Mouse (Mus musculus) adipocyte (in vitro differentiated cells): Measurements from ENCODE around the gene Dgkg.
A peak's percentile ranks its signal among the peaks of the same experiment; 100 is the strongest.

Experiments
- DNase-seq: peaks from one replicate; pipeline ENCODE4 v3.0.0-alpha.2; 2016; ENCODE audit warnings: low spot score

Gene Dgkg

DNA sequence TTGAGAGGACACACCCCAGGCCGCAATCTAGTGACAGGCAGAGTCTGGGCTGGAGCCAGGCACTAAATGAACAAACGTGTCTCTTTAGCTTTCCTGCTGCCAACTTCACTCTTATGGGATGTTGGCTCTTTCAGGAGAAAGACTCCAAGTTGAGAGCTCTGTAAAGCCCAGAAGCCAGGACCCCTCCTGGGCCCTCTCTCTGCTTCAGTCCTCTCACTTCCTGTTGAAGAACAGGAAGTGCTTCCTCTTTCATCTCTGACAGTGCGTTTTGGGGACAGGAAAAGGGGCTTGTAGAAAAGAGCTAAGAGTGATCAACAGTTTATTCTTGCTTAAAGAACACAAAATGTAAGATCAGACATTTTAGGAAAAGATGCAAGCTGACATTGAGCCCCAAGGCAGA is 159.0 kb downstream of the Dgkg start:
- no peak for DNase-seq

DNA sequence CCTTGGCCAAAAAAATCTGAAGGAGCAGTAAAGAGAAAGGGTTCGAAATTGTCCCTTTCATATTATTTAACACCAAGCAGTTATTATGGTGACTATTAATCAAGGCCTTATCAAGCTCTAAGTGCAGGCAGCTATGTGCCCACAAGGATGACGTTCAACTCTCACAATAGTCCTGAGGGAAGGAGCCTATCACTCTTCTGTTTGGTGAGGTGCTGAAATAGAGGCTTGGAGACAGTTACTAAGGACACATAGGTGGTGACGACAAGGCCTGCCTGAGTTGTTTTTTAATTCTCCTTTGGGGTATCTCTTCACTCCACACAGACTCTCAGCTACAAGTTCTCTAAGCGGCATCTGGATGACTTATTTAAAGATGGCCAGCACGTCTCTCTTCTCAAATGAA is 161.8 kb downstream of the Dgkg start:
- DNase-seq = no peak

DNA sequence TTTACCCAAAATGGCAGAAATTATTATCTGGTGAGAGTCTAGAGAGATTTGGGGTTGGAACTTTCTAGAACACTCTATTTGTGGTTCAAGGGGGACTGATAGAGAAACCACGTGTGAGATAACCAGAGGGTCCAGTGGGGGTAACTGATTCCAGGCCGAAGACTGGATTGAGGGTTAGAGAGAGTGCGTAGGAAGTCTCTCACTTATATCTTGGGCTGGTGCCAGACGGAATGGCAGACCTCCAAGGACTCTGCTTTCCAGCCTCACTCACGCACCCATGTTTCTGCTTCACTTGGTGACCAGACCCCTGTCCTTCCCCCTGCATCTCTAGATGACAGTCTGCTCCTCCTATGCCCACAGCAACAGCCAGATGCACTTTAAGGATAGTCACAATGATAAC is 162.2 kb downstream of the Dgkg start:
- no peak for DNase-seq

DNA sequence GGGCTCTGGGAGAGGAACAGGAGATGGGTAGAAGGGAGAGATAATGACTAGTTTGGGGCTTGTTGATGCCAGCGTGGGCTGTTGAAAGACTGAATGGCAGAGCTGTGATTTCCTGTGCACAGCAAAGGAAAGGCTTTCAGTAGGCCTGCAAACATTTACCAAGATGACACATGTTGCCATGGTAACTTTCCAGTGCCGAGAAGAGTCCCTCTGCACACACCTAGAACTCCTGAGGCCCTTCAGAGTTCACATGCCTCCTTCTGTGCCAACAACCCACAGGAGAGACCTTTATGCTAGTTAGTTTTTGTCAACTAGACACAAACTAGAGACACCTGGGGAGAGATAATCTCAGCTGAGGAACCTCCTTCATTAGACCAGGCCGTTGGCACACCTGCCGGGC is 163.6 kb downstream of the Dgkg start:
- DNase-seq = no peak

DNA sequence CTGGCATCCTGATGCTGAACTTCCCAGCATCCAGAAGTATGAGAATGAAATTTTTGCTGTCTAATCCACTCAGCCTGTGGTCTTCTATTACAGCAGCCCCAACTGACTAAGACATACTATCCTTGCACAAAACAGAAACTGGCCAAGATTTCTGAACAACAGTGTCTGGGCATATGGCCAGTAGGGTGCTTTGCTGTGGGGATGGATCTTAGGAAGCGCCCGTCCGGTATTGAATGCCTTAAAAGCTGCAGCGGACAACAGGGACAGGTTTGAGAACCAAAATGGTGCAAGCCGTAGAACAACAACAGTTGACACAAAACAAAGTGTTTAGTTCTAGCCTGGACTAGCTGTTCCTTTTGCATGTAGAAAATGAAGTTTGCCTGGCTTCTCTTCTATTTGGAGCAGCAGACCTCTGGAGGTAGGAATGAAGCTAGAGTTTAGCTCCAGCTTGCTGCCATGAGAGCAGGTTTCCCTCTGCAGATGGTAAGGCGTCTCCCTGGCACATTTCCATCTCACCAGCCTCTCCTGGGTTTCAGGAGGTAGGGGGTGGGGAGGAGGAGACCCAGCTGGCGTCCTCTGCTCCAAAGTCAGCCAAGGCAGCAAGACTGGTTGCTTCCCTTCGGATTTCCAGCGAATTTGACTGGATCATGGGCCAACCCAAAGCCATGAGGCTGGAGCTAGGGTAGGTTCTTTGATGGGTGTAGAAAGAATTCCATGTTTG is 165.4 kb downstream of the Dgkg start:
- no peak for DNase-seq

DNA sequence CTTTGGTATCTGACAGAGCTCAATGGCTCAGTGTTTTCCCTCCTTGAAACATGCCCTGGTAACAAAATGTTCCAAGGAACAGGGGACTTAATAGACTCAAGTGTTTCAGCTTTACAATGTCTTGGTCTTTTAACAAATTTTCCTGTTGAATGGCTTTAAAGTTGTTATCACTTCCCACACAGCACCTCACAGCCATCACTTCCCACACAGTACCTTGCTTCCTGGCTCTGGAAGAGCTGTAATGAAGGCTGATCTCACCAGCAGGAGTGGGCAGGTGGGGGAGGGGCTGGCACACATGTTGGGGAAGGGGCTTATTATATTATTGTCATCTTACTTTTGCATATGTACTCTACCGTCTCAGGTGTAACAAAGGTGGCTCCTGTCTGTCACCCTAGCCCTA is 173.1 kb downstream of the Dgkg start:
- DNase-seq = no peak

DNA sequence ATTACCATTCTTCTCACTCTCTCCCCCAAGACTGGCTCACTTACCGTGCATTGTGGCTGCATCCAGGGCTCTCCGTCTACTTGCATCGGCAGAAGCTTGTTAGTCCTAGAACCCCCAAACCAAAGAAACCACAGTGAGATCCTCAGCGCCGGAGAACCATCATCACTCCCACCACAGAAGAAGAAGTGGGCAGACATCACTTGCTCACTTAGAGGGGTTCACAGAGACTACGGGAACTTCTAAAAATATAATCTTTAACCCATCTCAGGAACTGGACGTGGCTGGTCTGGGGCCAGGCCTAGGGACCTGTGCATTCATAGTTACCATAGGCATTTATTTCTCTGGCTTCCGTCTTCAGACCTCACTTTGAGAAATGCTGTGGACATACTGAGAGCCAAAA is 177.7 kb downstream of the Dgkg start:
- no peak for DNase-seq

DNA sequence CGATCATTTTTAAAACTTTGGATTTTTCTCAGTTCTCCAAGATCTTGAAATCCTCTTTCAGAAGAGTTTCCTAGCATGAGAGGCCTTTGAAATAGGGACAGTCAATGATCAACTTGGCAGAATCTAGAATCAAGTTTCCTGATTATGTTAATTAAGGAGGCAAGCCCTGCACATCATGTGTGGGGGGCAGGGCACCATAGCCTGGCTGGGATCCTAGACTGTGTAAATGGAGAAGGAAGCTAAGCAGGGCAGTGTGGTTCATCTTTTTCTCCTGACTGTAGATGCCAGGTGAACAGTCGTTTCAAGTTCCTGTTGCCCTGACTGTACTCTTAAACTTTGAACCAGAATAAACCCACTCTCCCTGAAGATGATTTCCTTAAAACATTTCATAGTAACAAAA is 185.3 kb downstream of the Dgkg start:
- no peak for DNase-seq

DNA sequence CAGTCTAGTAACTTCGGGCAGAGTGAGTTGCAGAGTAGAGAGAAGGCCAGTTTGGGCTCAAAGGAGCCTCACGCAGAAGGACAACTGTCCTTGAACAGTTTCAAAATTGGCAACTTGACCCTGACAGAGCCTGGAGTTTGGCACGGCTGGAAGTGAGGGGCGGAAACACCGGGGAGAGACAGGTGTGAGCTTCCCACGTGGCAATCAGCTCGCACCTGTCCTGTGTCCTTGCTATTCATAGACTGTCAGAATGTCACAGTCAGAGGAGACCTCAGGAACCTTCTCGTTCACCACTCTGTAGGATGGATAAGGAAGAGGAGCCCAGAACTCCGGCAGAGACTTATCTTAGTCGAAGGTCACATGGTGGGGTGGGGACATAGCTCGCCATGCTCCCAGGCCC is 187.6 kb downstream of the Dgkg start:
- DNase-seq = no peak

DNA sequence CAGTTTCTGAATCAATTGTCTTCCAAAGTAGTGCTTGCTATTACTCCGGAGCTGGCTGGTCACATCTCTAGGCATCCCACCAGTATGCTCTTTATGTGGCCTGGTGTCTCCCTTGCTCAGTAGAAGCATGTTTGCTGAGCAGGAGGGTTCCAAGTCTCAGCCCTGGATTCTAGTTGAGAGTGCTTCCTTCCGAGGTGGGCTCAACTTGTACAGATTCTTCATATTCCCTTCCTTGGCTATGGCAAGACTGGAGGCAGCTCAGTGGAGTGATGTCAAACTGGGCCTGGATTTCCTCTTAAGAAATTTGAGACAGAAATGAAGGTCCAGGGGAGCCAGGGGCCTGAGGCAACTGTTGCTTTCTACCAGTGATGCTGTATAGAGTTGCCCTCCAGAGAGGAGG is 189.9 kb downstream of the Dgkg start:
- no peak for DNase-seq

DNA sequence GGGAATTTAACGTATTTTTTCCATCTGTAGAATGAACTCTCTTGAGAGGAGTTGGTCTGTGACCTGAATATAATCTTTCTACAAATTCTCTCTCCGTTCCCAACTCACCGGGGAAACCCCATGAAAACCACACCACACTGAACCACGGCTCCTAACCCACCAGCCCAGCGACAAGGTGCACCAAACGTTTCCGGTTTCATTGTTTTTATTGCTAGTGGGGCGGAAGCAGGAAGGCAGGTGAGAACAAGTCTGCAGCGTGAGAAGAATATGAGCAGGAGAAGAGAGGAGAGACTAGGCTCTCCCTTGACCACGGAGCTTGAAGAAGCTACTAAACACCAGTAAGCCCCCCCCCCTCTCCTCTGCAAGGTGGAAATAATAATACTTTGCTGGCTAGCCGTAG is 190.6 kb downstream of the Dgkg start:
- no peak for DNase-seq

DNA sequence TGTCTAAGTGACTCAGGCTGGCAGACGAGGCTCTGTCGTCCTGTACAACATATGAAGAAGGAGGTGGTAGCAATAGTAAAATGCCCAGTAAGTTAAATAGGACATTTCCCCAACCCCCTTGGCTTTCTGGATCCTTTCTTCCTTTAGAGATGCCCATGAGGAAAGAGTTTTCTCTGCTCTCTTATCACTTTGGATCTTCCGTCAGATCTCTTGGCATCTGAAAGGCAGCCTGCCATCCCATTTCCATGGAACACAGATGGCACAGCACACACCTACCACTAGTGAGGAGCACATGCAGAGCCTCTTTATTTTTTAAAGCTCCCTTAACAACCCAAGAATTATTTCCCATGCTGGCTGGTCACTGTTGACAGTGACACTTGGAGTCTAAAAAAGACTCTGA is 194.8 kb downstream of the Dgkg start:
- DNase-seq = no peak

DNA sequence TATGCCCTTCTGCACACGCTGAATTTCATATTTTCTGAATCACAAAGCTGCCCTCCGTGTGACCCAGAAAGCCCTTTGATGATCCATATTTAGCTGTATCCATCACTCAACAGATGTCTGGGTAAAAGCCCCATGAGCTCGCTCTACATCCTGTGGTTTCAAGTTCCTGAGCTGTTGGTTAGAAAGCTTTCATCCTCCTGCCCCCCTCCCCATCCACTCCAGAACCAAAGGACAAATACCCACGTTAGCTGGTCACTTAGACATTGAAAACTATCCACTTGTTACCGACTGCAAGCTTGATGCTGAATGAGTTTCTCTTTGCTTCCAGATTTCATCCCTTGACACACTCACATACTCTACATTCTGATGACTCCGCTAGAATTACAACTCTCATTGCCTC is 195.3 kb downstream of the Dgkg start:
- no peak for DNase-seq

DNA sequence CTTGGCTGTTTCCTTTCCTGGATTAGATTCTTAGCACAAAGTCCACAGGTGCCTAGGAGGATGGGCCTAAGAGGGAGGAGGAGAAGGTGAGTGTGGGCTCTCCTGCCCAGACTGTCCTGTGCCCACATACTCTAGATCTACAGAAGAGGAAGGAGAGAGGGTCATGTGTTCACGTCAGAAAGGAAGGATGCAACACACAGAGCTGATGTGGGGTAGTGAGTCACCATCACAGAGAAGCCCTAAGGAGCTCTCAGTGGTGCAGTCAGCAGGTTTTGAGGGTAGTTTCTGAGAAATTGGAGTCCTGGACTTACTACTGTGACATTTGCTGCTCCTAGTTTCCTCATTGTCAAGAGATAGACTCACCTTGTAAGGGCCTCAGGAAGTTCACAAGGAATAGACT is 196.1 kb downstream of the Dgkg start:
- no peak for DNase-seq

DNA sequence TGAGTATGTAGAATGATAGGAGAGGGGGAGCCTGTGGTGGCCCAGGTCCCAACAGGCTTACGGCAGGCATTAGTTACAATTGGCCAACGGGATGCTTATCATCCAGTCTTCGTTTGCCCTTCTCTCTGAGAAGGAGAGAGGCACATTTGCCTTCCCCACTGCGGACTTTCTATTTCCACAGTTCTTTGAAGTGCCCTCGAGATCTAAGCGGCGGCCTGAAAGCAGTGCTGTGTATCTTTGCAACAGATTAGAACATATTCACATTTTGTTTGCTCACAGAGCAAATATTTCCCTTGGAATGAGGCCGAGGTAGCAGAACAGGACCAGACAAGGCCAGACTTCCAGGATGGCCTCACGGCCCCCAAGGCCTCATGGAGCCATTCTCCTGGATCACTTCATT is 204.9 kb downstream of the Dgkg start:
- no peak for DNase-seq

DNA sequence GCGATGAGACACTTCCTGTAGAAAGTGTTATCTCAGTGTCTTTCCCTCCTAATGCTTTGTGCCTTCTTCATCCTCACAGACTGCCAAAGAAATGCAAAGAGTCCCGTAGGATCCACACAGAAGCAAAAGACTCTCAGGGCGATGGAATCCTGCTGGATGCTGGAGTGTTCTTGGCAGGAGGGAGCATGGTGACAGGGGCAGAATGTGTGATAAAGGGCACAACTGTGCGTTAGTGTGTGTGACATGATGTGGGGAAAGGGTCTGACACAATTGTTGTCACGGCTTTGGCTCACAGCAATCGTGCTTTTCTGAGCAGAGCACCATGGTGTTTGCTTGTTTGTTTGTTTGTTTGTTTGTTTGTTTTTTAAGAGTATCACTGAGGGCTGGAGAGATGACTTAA is 208.9 kb downstream of the Dgkg start:
- no peak for DNase-seq

DNA sequence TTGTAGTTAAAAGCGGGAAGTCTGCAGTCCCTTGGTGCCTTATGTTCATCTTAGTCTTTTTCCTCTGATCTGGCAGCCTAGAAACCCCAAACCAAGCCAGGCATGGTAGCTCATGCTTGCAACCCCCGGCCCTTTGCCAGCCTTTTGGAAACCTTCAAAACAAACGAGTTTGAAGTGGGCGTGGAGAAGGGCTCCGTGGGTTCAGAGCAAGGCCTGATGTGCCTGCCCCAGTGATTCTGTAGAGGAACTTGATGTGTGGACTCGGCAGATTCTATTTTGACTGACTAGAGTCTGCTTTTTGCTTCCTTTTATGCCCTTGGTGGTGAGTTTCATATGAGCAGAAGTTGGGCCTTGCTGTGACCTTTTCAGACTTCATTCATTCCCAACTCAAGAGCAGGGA is 212.2 kb downstream of the Dgkg start:
- no peak for DNase-seq

DNA sequence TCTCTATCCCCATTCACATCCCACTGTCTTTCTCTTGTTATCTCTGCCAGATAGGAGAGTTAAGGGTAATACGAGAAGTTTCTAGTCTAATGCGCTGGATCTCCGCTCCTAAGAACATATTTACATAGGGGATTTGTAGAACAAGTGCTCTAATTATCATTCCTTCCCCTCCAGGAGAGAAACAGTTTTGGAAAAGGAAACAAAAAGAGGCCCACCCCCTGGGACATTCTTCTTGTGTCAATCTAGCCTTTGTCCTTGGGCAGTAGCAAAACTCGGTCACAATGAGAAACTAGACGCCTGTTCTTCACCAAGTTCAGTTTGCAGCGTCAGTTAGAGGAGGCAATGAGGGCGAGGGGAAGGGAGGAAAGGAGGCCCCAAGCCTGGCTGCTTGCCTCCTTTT is 214.8 kb downstream of the Dgkg start:
- no peak for DNase-seq

DNA sequence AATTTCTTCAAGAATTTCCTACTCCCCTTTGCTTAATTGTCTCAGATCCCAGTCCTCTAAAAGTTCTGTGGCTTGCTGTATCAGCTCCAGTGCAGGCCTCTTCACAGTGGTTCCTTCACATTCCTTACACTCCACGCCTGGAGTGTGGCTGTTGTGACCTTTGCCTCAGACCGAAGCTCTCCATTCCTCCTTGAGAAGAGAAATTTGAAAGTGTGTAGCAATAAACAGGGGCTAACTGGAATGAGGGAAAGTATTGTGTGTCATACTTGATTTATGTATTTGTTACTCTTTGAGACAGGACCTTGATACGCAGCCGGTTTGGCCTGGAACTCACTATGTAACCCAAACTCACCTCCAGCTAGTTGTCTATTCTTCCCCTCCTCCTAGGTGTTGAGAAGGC is 215.7 kb downstream of the Dgkg start:
- DNase-seq = no peak

DNA sequence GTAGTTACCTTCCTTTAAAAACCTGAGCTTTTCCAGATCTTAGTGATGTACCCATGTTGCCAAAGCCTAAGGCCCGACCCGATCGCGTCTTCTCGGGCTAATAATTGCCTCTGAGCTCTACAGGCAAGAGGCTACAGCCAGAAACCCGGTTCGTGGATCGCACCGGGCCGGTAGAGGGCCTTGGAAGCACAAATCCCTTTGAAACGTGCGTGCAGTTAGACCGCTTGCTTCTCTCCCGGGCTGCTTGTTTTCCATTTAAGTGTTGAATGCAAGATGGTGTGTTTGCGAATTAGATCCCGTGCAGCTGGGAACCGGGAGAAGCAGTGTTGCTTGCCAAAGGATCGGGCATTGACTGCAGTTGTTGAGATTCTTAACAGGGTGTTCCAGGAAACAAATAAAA is 216.8 kb downstream of the Dgkg start:
- no peak for DNase-seq

DNA sequence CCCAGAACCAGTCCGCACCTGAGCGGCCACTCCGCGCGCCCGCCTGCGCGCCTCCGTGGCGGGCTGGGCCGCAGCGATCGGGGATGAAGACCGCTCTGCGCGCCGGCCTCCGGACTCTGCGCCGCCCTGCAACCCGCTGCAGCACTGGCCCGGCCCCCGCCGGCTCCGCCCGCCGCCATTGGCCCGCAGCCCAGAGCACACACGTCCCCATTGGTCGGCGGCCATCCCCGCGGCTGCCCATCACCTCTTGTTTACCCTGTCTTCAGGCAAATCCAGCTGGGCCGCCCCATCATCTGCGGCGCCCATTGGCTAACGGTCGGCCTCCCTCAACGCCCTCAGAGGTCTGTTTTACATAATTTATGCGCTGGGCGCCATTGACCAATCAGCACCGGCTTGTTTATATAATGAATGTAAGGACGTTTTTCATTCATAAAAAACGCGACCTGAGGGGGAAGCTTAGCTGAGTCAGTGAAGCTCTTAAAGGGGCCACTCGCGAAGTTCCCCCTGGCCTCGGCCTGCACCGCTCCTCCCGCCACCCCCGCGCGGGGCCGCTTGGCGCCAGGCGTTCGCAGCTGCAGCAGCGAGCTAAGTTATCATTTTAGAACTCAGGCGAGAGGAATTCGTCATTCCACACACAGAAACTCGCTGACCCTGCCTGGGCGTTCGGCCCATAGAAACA is 217.4 kb downstream of the Dgkg start, which contains the start of gene Etv5:
TSS of gene Etv5 (minus strand) at position 221 of the 679 bp plus-strand sequence.
- DNase-seq = peak; percentile 99

DNA sequence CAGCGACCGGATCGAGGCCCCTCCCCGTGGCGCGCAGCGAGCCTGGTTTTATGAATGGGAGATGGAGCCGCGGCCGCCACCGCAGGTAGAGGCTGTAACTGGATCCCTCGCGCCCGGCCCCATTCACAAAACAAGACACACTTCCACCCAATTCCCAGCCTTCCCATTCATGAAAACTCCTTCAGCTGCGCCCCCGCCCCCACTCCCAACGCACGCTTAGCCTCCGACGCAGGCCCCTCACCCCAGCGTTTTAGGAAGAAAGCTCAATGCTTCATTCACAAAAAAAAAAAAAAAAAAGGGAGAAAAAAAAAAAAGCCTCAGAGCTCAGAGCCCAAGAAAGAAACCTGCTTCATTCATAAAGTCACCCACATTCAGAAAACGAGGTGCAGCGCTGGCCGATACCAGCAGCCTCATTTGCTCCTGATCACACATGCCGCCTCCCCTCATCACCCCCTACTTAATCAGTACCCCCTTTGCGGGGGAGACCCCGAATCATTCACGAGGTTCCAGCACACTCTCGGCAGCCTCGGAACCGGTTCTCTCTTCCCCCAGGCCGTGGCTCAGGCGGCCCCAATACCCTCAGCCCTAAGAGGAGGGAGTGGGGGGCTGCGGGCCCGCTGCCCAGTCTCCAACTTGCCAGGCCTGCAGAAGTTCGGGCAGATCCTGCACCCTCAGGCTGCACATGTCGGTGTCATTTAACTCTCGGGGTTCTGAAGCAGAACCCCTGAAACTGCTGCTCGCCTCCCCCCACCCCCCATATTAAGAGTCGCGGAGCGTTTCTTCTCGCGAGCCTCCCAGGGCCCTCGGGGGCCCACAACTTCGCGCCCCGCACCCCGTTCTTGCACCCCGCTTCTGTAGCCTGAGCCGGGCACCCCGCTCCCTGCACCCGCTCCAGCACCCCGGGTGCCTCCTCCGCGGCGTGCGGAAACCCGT is 218.3 kb downstream of the Dgkg start:
- peak; percentile 66 for DNase-seq

DNA sequence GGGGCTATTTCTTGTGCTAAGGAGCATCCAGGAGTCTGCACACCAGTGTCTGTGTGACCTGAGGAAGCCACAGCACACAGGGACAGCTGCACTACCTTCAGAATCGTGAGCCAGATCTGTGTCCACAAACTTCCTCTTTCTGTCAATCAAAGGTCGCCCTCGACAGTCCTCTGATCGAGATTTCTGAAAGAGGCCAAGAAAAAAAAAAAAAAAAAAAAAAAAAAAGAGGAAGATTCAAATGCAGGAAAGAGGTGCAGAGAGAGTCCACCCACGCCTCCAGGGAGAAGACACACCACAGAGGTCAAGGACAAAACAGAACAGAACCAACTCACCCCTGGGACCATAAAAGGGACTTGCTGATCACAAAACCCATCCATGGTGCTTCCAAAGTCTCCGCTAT is 220.9 kb downstream of the Dgkg start:
- no peak for DNase-seq
